Mouse (Mus musculus) B cell, adult 67 days (primary cell): Measurements from ENCODE around the gene Lrrc23. TPM values are rescaled to one million over a fixed set of nuclear protein-coding genes. Genes with fewer than 3 reads are reported as not detected.

ENCODE experiments used
- total RNA-seq, 2 experiments: library from RNA; stranded (reverse); gene quantifications; 4 replicates each; pipeline ENCODE4 v1.2.4; 2023

Gene Lrrc23
- 1 to 10 TPM; 3.1 to 7.8 TPM for total RNA-seq

GRCm38 (mm10) chr6:124779222-124779983, at the start of gene Lrrc23:
Lrrc23 (minus strand) TSS chr6:124779727.

GRCm38 (mm10) chr6:124813933-124814332, 34.4 kb upstream of the Lrrc23 start, which contains the start of gene Tpi1:
Tpi1 (minus strand) TSS chr6:124814296.

GRCm38 (mm10) chr6:124808358-124809012, 29.0 kb upstream of the Lrrc23 start, which contains the start of gene Spsb2:
Spsb2 (plus strand) TSS chr6:124808661.

GRCm38 (mm10) chr6:124769101-124769765, 10.3 kb downstream of the Lrrc23 start, which contains the start of gene Eno2:
Eno2 (minus strand) TSS chr6:124769673.

GRCm38 (mm10) chr6:124755831-124756595, 23.5 kb downstream of the Lrrc23 start, which contains the start of the genes Gm45234 and Atn1:
Gm45234 (minus strand) TSS chr6:124756021.
Atn1 (minus strand) TSS chr6:124756524.

GRCm38 (mm10) chr6:124740888-124741761, 38.4 kb downstream of the Lrrc23 start, which contains the start of gene Grcc10:
Grcc10 (minus strand) TSS chr6:124741374.

GRCm38 (mm10) chr6:124738511-124739023, 41.0 kb downstream of the Lrrc23 start, which contains the start of gene Ptpn6:
Ptpn6 (minus strand) TSS chr6:124738714.

Other genes starting within 250 kb of the Lrrc23 start
- under 1 TPM in 1 of 2 experiments, not detected in 1; 0.83 TPM for gene C1s1, start 237.4 kb downstream of the Lrrc23 start, total RNA-seq
- not detected for gene C1rb, start 209.4 kb downstream of the Lrrc23 start, total RNA-seq
- not detected for gene C1s2, start 143.6 kb downstream of the Lrrc23 start, total RNA-seq
- gene Lpcat3, start 116.7 kb downstream of the Lrrc23 start, total RNA-seq, result 10 to 100 TPM; 55.1 to 60.9 TPM
- 100 to 1,000 TPM; 125 to 132 TPM for gene Emg1, start 67.5 kb downstream of the Lrrc23 start, total RNA-seq
- 100 to 1,000 TPM; 226 to 235 TPM for gene Phb2, start 67.4 kb downstream of the Lrrc23 start, total RNA-seq
- 100 to 1,000 TPM; 669 to 751 TPM for gene Ptpn6, start 41.0 kb downstream of the Lrrc23 start, total RNA-seq
- gene Grcc10, start 38.4 kb downstream of the Lrrc23 start, total RNA-seq, result 100 to 1,000 TPM; 246 to 277 TPM
- not detected for gene Gm45234, start 23.7 kb downstream of the Lrrc23 start, total RNA-seq
- gene Atn1, start 23.2 kb downstream of the Lrrc23 start, total RNA-seq, result 10 to 100 TPM; 25.7 to 42.9 TPM
- gene Eno2, start 10.1 kb downstream of the Lrrc23 start, total RNA-seq, result 1 to 10 TPM in 1 of 2 experiments, under 1 TPM in 1; 0.95 to 1.9 TPM
- gene Spsb2, start 28.9 kb upstream of the Lrrc23 start, total RNA-seq, result 1 to 10 TPM; 7.1 to 8.9 TPM
- gene Tpi1, start 34.6 kb upstream of the Lrrc23 start, total RNA-seq, result 10 to 100 TPM; 54.5 to 58.7 TPM
- 10 to 100 TPM; 84.4 to 95.0 TPM for gene Usp5, start 49.8 kb upstream of the Lrrc23 start, total RNA-seq
- 1 to 10 TPM; 1.8 to 4.2 TPM for gene Cdca3, start 49.8 kb upstream of the Lrrc23 start, total RNA-seq
- under 1 TPM in 1 of 2 experiments, not detected in 1; 0.30 TPM for gene Gnb3, start 60.5 kb upstream of the Lrrc23 start, total RNA-seq
- gene P3h3, start 78.0 kb upstream of the Lrrc23 start, total RNA-seq, result not detected
- under 1 TPM; 0.15 to 0.47 TPM for gene Gpr162, start 84.3 kb upstream of the Lrrc23 start, total RNA-seq
- under 1 TPM; 0.36 to 0.61 TPM for gene Cd4, start 108.5 kb upstream of the Lrrc23 start, total RNA-seq
- gene Lag3, start 132.0 kb upstream of the Lrrc23 start, total RNA-seq, result under 1 TPM; 0.27 to 0.44 TPM
- gene Ptms, start 140.4 kb upstream of the Lrrc23 start, total RNA-seq, result 10 to 100 TPM; 40.0 to 57.1 TPM
- gene Mlf2, start 151.7 kb upstream of the Lrrc23 start, total RNA-seq, result 100 to 1,000 TPM; 103 to 117 TPM
- 10 to 100 TPM; 56.3 to 59.5 TPM for gene Cops7a, start 185.8 kb upstream of the Lrrc23 start, total RNA-seq
- under 1 TPM; 0.27 to 0.55 TPM for gene Pianp, start 217.0 kb upstream of the Lrrc23 start, total RNA-seq
- gene Zfp384, start 229.4 kb upstream of the Lrrc23 start, total RNA-seq, result 100 to 1,000 TPM in 1 of 2 experiments, 10 to 100 TPM in 1; 96.6 to 114 TPM